Mouse (Mus musculus) forebrain, embryonic 10.5 days (tissue): ENCODE results near the gene Iffo2. TPM values are rescaled to one million over a fixed set of nuclear protein-coding genes. Genes with fewer than 3 reads are reported as not detected.

Source experiments
- DNase-seq: peaks from one replicate; pipeline ENCODE4 v3.0.0-alpha.2; 2017; ENCODE audit warnings: low spot score; ENCODE audit errors: extremely low spot score
- H3K27ac ChIP-seq: fragments of 300-500 bp; sonication (generic); 2 replicates; pipeline ENCODE4 v1.5.1; 2016; ENCODE audit warnings: mild to moderate bottlenecking
- H3K27me3 ChIP-seq: fragments of 300-500 bp; sonication (generic); 2 replicates; pipeline ENCODE4 v1.6.1; 2016; ENCODE audit warnings: mild to moderate bottlenecking; ENCODE audit not compliant: poor library complexity, severe bottlenecking
- H3K36me3 ChIP-seq: fragments of 300-500 bp; sonication (generic); replicated peaks from 2 replicates; pipeline ENCODE4 v1.6.1; 2016; ENCODE audit warnings: mild to moderate bottlenecking, moderate library complexity
- H3K4me1 ChIP-seq: fragments of 300-500 bp; sonication (generic); 2 replicates; pipeline ENCODE4 v1.6.1; 2016
- H3K4me3 ChIP-seq: fragments of 300-500 bp; sonication (generic); 2 replicates; pipeline ENCODE4 v1.5.1; 2016; ENCODE audit warnings: mild to moderate bottlenecking, moderate library complexity
- H3K9me3 ChIP-seq: fragments of 300-500 bp; sonication (generic); 2 replicates; pipeline ENCODE4 v1.6.1; 2016; ENCODE audit warnings: mild to moderate bottlenecking, moderate library complexity
- WGBS: fragments of 180-500 bp; shearing (Covaris S2); methylation state at CpG from one replicate; pipeline ENCODE4 v1.1.7; 2016; 5-methylcytosine and 5-hydroxymethylcytosine counted together
- microRNA-seq: library from miRNA; unstranded; fragments of <30 nt; microRNA quantifications from one replicate; pipeline ENCODE4, GENCODE M21; 2017
- polyA plus RNA-seq: library from polyadenylated mRNA; unstranded; fragments of >200 nt; fragmentation: Nextera tagmentation; extraction: Ambion mirVana; gene quantifications from 2 replicates; pipeline ENCODE4 v1.2.1, GENCODE M21; 2016

Gene Iffo2
- polyA plus RNA-seq, 1 experiment from 2014 or later, result 3.0 TPM

DNA sequence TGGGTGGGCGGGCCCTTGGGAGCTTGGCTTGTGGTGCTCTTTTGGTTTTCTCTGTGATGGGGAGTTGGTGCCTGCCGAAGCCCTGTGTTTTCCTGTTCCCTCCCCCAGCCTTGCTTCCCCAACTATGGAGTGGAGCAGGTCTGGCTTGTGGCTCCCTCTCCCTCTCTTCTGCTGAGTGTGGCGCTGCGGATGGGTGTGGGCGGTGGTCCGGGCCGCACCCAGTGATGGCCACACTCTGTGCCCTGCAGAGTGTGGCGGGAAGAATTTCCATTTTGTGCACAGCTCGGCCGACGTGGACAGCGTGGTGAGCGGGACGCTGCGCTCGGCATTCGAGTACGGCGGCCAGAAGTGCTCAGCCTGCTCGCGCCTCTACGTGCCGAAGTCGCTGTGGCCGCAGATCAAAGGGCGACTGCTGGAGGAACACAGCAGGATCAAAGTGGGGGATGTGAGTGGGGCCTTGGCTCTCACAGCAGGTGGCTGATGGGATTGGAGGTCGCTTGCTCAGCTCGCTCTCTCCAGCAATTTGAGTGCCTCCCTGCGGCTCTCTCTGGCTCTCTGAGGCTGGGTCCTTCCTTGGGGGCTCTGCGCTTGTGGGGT, 111.6 kb downstream of the Iffo2 start:
- peak; percentile 49 for DNase-seq
- H3K9me3 ChIP-seq, result no peaks in the 10 kb centered on the region
- H3K27ac ChIP-seq, result peak overlapping the region; percentile 75
- peak overlapping the region; percentile 48 for H3K4me3 ChIP-seq
- peaks cover 53% of the 10 kb centered on the region for H3K27me3 ChIP-seq
- H3K4me1 ChIP-seq, result peaks cover 46% of the 10 kb centered on the region
- under 1% methylated on average over 30 of the region's 30 CpGs for WGBS
- H3K36me3 ChIP-seq, result peaks cover 26% of the 10 kb centered on the region

DNA sequence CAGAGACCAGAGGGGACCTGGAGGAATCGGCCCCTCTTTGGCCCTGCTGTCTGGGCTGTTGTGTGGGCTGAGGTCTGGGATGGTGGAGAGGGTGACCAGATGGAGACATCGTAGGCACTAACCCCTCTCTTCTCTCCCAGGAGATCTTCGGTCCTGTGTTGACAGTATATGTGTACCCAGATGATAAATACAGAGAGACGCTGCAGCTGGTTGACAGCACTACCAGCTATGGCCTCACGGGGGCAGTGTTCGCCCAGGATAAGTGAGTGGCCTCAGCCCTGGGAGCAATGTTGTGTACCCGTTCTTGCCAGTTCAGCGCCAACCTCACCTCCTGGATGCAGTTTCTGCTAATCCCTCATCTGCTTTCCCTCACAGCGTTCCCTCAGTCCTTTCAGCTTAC, 113.6 kb downstream of the Iffo2 start:
- Histone ChIP-seq H3K4me3 (no peak overlapping the region), H3K36me3 (peaks cover 28% of the 10 kb centered on the region), H3K9me3 (no peaks in the 10 kb centered on the region), H3K27me3 (peaks cover 51% of the 10 kb centered on the region), H3K27ac (no peak overlapping the region), H3K4me1 (peaks cover 46% of the 10 kb centered on the region)
- WGBS, result 18% methylated on average over 9 of the region's 9 CpGs
- DNase-seq, result peak; percentile 88

DNA sequence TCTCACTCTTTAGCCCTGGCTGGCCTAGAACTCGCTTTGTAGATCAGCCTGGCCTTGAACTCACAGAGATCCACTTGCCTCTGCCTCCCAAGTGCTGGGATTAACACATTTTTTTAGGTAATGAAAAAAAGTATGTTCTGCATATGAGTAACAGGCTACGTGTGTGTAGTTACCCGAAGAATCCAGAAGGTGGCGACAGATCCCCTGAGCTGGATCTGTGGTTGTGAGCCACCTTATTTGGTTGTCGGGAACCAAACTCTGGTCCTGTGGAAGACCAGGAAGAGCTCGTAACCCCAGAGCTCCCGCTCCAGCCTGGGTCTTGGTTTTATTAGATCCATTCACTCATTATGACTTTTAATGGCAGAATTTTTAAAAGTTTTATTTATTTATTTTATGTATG, 116.6 kb downstream of the Iffo2 start:
- no peak overlapping the region for H3K27ac ChIP-seq
- peaks cover 26% of the 10 kb centered on the region for H3K4me1 ChIP-seq
- H3K36me3 ChIP-seq, result peaks cover 28% of the 10 kb centered on the region
- no peak for DNase-seq
- H3K9me3 ChIP-seq, result no peaks in the 10 kb centered on the region
- H3K4me3 ChIP-seq, result no peak overlapping the region
- H3K27me3 ChIP-seq, result peaks cover 25% of the 10 kb centered on the region
- 82% methylated on average over 7 of the region's 7 CpGs for WGBS

DNA sequence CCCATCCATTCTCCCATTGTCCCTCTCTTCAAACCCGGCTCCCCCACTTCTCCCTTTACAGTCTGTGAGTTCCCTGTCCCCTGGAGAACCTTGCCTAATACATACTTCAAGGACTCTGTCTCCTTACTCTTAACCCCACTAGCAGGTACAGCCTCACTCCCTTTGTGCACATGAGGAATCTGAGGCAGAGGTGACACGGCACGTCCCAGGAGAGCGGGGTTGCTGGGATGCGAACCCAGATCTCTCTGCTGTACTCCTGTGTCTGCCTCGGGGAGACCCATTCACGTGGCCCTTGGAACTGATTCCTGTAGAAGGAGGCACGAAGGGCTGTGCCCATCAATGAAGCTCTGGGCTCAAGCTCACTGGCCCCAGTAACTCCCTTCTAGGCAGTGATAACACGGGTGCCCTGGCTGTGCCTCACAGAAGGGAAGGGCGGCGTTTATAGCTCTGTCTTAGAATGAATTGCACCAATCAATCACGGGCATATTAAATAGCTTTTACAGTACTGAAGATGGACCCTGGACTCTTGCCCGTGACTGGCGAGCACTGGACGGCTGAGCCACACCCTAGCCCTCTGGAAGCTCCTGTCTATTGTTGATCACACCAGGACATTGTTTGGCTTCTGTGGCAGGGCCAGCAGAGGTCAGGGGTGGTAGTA, 119.9 kb downstream of the Iffo2 start:
- no peaks in the 10 kb centered on the region for H3K9me3 ChIP-seq
- no peak for DNase-seq
- H3K27ac ChIP-seq, result no peak overlapping the region
- peaks cover 19% of the 10 kb centered on the region for H3K36me3 ChIP-seq
- H3K4me3 ChIP-seq, result no peak overlapping the region
- 0 out of 2 replicates have a peak, but pooled peaks cover 5% of the 10 kb centered on the region for H3K27me3 ChIP-seq
- 0 out of 2 replicates have a peak, but pooled peaks cover 7% of the 10 kb centered on the region for H3K4me1 ChIP-seq
- WGBS, result 84% methylated on average over 15 of the region's 15 CpGs

DNA sequence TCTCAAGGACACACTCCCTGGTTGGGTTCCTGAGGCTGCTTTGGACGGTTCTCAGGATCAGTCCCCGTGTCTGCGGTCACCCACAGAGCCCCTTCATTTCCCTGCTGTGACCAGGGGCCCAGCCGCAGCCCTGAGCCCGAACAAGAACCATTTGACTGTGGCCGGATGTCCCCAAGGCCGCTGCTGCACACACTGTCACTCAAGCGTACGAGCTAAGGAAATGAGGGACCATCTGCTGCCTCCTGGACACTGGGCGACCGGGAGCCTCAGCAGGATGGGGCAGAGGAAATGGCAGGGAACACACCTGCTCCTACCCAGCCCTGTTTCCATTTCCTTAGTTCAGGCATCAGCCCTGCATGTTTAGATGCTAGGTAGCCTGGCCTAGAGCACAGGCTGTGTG, 120.6 kb downstream of the Iffo2 start:
- Histone ChIP-seq H3K9me3 (no peaks in the 10 kb centered on the region), H3K4me3 (no peak overlapping the region), H3K27me3 (0 out of 2 replicates have a peak, but pooled peaks cover 5% of the 10 kb centered on the region), H3K4me1 (0 out of 2 replicates have a peak, but pooled peaks cover 7% of the 10 kb centered on the region), H3K36me3 (peaks cover 18% of the 10 kb centered on the region), H3K27ac (no peak overlapping the region)
- WGBS, result 78% methylated on average over 11 of the region's 11 CpGs
- DNase-seq, result no peak

DNA sequence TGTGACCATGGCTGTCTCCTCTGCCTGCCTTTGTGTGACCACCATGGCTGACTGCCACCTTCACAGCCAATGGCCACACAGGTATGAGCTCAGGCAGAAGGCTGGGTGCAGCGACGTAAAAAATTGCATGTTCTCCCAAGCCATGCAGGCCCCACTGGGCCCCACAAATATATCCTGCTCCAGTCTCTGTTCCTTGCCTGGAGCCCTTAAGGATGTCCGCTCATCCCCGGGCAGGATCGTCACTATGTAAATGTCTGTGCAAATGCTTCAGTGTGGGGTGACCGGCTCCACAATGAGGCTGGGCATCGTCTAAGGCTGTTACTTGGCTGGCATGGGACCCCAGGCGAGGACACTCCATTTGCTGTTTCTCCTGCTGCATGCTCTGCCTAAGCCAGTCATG, 122.9 kb downstream of the Iffo2 start, which contains the start of gene Tas1r2:
Gene Tas1r2 (plus strand): TSS at position 301 of the 400 bp plus-strand sequence.
- Histone ChIP-seq H3K4me1 (0 out of 2 replicates have a peak, but pooled peaks cover 7% of the 10 kb centered on the region), H3K27me3 (0 out of 2 replicates have a peak, but pooled peaks cover 5% of the 10 kb centered on the region), H3K9me3 (no peaks in the 10 kb centered on the region; the same call in 1 of the 2 replicates), H3K4me3 (no peak within 1 kb of the TSS), H3K36me3 (peaks cover 7% of the 10 kb centered on the region), H3K27ac (no peak within 1 kb of the TSS)
- WGBS, result 85% methylated on average over 8 of the region's 8 CpGs
- no peak for DNase-seq

DNA sequence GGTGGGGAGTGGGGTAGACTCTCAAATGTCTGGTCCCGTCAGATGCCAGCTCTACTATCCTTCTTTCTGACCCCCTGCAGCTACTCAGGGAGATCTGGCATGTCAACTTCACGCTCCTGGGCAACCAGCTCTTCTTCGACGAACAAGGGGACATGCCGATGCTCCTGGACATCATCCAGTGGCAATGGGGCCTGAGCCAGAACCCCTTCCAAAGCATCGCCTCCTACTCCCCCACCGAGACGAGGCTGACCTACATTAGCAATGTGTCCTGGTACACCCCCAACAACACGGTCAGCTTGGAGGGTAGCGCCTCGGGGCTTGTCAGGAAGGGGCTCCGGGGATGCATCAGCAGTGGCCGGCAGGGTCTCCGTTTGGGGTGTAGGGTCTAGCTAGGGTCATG, 131.5 kb downstream of the Iffo2 start:
- WGBS, result 95% methylated on average over 14 of the region's 14 CpGs
- H3K27ac ChIP-seq, result no peak overlapping the region
- DNase-seq, result no peak
- peaks cover 4% of the 10 kb centered on the region; the same call in 1 of the 2 replicates for H3K9me3 ChIP-seq
- peaks cover 33% of the 10 kb centered on the region for H3K27me3 ChIP-seq
- no peaks in the 10 kb centered on the region for H3K36me3 ChIP-seq
- H3K4me1 ChIP-seq, result peaks cover 3% of the 10 kb centered on the region
- H3K4me3 ChIP-seq, result no peak overlapping the region

DNA sequence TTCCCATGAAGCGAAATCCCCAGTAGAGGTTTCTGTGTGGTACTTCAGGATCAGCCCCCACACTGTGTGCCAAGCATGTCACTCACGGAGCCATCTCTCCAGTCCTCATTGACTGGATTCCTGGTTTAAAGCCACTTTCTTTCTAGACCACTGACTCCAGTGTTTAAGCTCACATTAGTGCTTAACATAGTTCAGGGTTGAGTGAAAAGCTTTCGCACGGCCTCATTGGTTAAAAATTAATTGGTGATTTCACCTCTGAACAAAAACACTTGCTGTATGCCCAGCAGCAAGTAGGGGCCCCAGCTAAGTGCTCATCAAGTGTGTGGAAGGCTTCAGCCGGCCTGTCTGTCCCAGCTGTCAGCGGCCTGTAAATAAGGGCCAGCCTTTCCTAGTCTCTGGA, 137.3 kb downstream of the Iffo2 start:
- Histone ChIP-seq H3K4me3 (no peak overlapping the region), H3K36me3 (no peaks in the 10 kb centered on the region), H3K4me1 (peaks cover 24% of the 10 kb centered on the region), H3K9me3 (no peaks in the 10 kb centered on the region), H3K27ac (no peak overlapping the region; the same call in 1 of the 2 replicates), H3K27me3 (peaks cover 53% of the 10 kb centered on the region)
- WGBS, result 44% methylated on average over 6 of the region's 6 CpGs
- peak; percentile 29 for DNase-seq

DNA sequence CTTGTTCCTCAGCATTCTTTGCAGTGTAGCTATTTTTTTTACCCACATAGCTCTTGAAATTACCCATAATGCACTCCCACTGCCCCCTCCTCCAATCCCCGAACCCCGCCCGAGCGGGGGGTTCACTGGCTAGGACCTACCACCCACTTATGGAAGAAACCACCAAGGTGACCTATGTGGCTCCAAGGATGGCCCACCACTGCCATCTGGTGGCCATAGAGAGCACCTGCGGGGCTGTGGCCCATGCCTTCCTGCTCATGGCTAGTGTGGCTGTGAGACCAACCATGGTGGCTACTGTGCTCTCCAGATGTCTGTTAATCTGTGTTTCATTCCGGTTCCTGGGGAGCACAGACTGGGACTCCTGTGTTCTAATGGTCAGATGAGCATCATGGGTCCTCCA, 139.5 kb downstream of the Iffo2 start:
- peak; percentile 67 for DNase-seq
- H3K4me3 ChIP-seq, result no peak overlapping the region
- H3K36me3 ChIP-seq, result no peaks in the 10 kb centered on the region
- H3K27ac ChIP-seq, result no peak overlapping the region
- peaks cover 24% of the 10 kb centered on the region for H3K4me1 ChIP-seq
- 33% methylated on average over 6 of the region's 6 CpGs for WGBS
- H3K27me3 ChIP-seq, result peaks cover 57% of the 10 kb centered on the region
- H3K9me3 ChIP-seq, result no peaks in the 10 kb centered on the region

Small RNA genes lying within 50 kb of the gene (microRNA-seq; reads per million reads assigned to microRNA genes)
- gene Gm25571, result not detected
- gene Mir7020, result not detected

Other genes starting within 250 kb of the Iffo2 start
- 13.6 and 14.7 TPM in 2 replicates for gene Pqlc2, start 219.8 kb upstream of the Iffo2 start, polyA plus RNA-seq
- 117 and 120 TPM in 2 replicates for gene Akr7a5, start 219.8 kb upstream of the Iffo2 start, polyA plus RNA-seq
- gene Mrto4, start 178.0 kb upstream of the Iffo2 start, polyA plus RNA-seq, result 186 and 195 TPM in 2 replicates
- 33.4 and 36.2 TPM in 2 replicates for gene Emc1, start 178.0 kb upstream of the Iffo2 start, polyA plus RNA-seq
- gene Ubr4, start 177.9 kb upstream of the Iffo2 start, polyA plus RNA-seq, result 57.4 and 63.4 TPM in 2 replicates
- not detected in 2 replicates for gene Gm21969, start 72.6 kb downstream of the Iffo2 start, polyA plus RNA-seq
- gene Aldh4a1, start 92.3 kb downstream of the Iffo2 start, polyA plus RNA-seq, result 22.7 and 22.8 TPM in 2 replicates
- not detected in 2 replicates for gene Tas1r2, start 123.0 kb downstream of the Iffo2 start, polyA plus RNA-seq